Mouse (Mus musculus) myocyte (in vitro differentiated cells): Measurements from ENCODE around the gene Myo1e.

Experiments used
- MYOD1 ChIP-seq, 3 experiments: IDR thresholded peaks; one replicate each; pipeline ENCODE4 v1.6.1; 2011; ENCODE audit warnings: control low read depth in 2 of 3, low read depth in 2 of 3, mild to moderate bottlenecking in 2 of 3, moderate library complexity in 1 of 3; ENCODE audit not compliant: insufficient read length in 2 of 3, control insufficient read depth in 1 of 3
- POLR2A ChIP-seq: IDR thresholded peaks from one replicate; pipeline ENCODE4 v1.6.1; 2011; ENCODE audit warnings: low read depth, mild to moderate bottlenecking, control low read depth, moderate library complexity; ENCODE audit not compliant: insufficient read length
- SRF ChIP-seq: IDR thresholded peaks from one replicate; pipeline ENCODE4 v1.6.1; 2011; ENCODE audit warnings: low read depth; ENCODE audit not compliant: control insufficient read depth, insufficient read length

- TF ChIP-seq MYOD1 (IDR thresholded peaks at IDR 0.05; ENCODE audit: control insufficient read depth in 1 of 3, insufficient read length in 2 of 3, low read depth in 2 of 3) (no peak), SRF (no peak), POLR2A (no peak)
Observed at GRCm38 (mm10) chr9:70208751-70209150, 1.6 kb downstream of the Myo1e start.
